Mouse (Mus musculus): ENCODE data around the gene Gm17359.

Gene Gm17359

DNA sequence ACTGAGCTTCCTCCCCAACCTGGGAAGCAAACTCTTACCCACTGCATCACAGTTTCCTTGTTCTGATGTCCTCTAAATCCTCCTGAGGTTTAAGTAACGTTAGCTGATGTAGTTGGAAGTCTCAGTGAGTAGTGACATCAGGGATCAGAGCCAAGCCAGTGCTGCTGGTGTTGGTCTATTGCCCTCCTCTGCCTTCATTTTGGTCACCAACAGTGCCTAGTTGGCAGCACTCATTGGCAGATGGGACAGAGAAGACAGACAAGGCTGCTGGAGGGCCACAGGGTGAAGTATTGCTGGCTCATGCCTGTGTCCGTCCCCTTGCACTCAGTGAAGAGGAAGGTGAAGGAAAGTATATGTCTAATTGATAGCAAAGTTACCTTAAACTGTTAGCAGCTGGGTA lies 139.5 kb downstream of the Gm17359 start:
- no peak for DNase-seq (ENCODE audit: low spot score in 2 of 2)

GRCm38 (mm10) chr3:79478400-79478799 lies 141.9 kb downstream of the Gm17359 start:
- DNase-seq (ENCODE audit: low spot score in 2 of 2) = no peak

- DNase-seq (ENCODE audit: low spot score in 2 of 2) = no peak
These were observed 142.4 kb downstream of the Gm17359 start for GRCm38 (mm10) chr3:79478880-79479279.

DNA sequence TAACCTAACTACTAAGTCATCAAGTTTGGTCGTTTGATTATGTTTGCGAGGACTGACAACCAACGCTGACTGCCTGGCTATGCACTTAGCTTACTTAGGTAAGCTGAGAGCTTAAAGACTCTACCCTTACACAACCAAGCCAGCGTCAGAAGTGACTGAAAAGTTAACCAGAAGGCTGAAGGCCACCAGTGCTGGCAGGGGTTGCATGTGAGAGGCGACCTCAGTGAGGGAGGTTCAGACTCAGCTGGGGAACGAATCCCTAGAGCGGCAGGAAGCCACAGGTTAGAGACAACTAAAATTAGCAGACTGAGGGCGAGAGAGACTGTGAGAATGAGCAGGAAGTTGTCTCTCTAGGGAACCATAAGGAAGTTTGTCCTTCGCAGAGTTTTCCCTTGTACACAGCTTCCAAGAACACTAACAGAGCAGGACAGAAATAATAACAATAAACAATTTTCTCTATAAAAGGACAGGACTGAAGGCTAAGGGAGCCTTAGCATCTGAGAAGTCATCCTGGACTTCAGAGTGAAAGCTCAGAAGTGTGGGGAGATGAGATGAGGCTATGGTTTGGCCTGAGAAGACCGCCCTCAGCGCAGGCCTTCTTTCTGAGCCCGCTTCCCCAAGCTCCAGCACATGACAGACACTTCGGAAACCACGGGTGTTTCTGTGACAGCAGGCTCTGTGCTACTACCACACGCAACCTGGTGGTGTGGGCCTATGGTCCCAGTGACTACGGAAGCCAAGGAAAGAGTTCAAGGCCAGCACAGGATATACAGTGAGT lies 148.0 kb downstream of the Gm17359 start:
- DNase-seq (ENCODE audit: low spot score in 2 of 2) = no peak

- DNase-seq (ENCODE audit: low spot score in 2 of 2) = no peak
These were observed 151.6 kb downstream of the Gm17359 start for GRCm38 (mm10) chr3:79488025-79488424.

DNA sequence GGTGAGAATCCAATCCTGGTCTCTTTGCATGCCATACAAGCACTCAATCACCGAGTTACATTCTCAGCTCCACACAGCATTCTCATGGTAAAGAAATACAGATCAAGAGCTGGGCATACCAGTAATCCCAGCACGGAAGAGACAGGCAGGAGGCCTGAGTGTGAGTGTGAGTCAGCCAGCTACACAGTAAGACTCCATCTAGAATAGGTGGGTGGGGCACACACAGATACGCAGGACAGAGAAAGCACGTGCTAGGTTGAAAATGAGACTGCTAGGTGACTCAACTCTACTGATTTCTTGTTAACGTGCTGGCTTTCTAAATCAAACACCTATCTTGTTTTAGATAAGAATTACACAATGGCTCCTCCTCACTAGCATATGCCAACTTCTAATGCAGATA lies 153.6 kb downstream of the Gm17359 start:
- no peak for DNase-seq (ENCODE audit: low spot score in 2 of 2)

DNA sequence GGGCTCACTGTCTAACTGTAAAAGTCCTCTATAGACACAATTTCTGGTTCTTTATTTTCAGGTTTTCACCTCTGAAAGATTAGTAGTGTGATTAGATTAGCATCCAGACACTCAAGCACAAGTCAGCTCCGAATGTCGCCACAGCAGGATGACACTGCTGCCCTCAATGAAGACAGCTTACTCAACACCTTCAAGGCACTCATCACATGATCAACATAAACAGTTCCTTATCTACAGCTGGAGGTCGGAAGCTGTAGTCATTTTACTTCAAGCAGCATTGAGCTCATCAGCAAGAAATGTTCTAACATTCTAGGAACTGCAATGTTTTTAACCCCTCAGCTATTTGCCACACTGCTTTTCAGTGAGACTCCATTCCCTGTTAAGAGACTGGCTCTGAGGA lies 155.2 kb downstream of the Gm17359 start:
- no peak for DNase-seq (ENCODE audit: low spot score in 2 of 2)

- no peak for DNase-seq (ENCODE audit: low spot score in 2 of 2)
These were observed 156.6 kb downstream of the Gm17359 start for GRCm38 (mm10) chr3:79493064-79493463.

GRCm38 (mm10) chr3:79494028-79494427 lies 157.6 kb downstream of the Gm17359 start:
- DNase-seq (ENCODE audit: low spot score in 2 of 2) = no peak

- no peak for DNase-seq (ENCODE audit: low spot score in 2 of 2)
These were observed 158.7 kb downstream of the Gm17359 start for GRCm38 (mm10) chr3:79495151-79495550.

GRCm38 (mm10) chr3:79496668-79497067 lies 160.2 kb downstream of the Gm17359 start:
- no peak for DNase-seq (ENCODE audit: low spot score in 2 of 2)

GRCm38 (mm10) chr3:79500279-79500678 lies 163.8 kb downstream of the Gm17359 start:
- no peak for DNase-seq (ENCODE audit: low spot score in 2 of 2)

DNA sequence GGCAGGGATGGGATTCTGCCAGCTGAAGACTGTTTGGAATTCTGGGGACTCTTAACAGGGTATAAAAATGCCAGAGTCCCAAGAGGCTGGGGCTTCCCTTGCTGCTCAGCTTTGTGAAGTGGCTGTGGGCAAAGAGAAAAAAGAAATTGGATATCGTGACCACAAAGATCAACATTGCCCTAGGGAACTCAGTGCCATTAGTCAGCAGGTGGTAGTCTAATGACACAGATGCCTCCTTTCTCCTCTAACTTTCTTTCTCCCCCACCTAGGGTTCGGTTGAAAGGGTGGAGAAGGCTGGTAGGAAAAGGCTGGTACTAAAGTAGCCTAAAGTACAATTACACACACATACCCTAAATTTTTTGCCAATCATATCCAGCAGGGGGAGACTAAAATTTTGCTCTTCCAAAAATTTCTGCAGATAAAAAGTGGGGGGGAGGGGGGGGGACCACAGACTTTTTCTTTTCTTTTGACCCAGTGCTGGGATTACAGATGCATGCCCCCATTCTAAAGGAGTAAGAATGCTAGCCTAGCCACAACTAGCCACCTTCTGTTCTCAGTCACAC lies 164.8 kb downstream of the Gm17359 start:
- DNase-seq (ENCODE audit: low spot score in 2 of 2) = no peak
